Mouse (Mus musculus) neural tube, embryonic 13.5 days (tissue): ENCODE results near the gene Rab11fip4. TPM values are rescaled to one million over a fixed set of nuclear protein-coding genes. Genes with fewer than 3 reads are reported as not detected.

Experiments
- ATAC-seq: fragments of 200-750 bp; cut with Nextera tagmentation; 2 replicates; pipeline ENCODE4 v1.8.0; 2017; ENCODE audit warnings: low read depth, mild to moderate bottlenecking, moderate TSS enrichment, moderate library complexity
- H3K27ac ChIP-seq: fragments of 300-500 bp; sonication (generic); replicated peaks from 2 replicates; pipeline ENCODE4 v1.5.1; 2015; ENCODE audit warnings: moderate library complexity, mild to moderate bottlenecking, inconsistent platforms
- H3K27me3 ChIP-seq: fragments of 300-500 bp; sonication (generic); 2 replicates; pipeline ENCODE4 v1.6.1; 2015; ENCODE audit warnings: mild to moderate bottlenecking, inconsistent platforms
- H3K36me3 ChIP-seq: fragments of 300-500 bp; sonication (generic); 2 replicates; pipeline ENCODE4 v1.6.1; 2015; ENCODE audit warnings: mild to moderate bottlenecking, inconsistent platforms
- H3K4me1 ChIP-seq: fragments of 300-500 bp; sonication (generic); replicated peaks from 2 replicates; pipeline ENCODE4 v1.6.1; 2015; ENCODE audit warnings: inconsistent platforms
- H3K4me2 ChIP-seq: fragments of 300-500 bp; sonication (generic); 2 replicates; pipeline ENCODE4 v1.6.1; 2015; ENCODE audit warnings: inconsistent platforms, mild to moderate bottlenecking, moderate library complexity
- H3K4me3 ChIP-seq: fragments of 300-500 bp; sonication (generic); 2 replicates; pipeline ENCODE4 v1.5.1; 2015; ENCODE audit warnings: mild to moderate bottlenecking, inconsistent platforms
- H3K9ac ChIP-seq: fragments of 300-500 bp; sonication (generic); 2 replicates; pipeline ENCODE4 v1.6.1; 2015; ENCODE audit warnings: moderate library complexity, mild to moderate bottlenecking, inconsistent platforms
- H3K9me3 ChIP-seq: fragments of 300-500 bp; sonication (generic); 2 replicates; pipeline ENCODE4 v1.6.1; 2016; ENCODE audit warnings: inconsistent platforms
- WGBS: fragments of 180-500 bp; shearing (Covaris S2); methylation state at CpG from one replicate; pipeline ENCODE4 v1.1.7; 2015; 5-methylcytosine and 5-hydroxymethylcytosine counted together
- polyA plus RNA-seq: library from polyadenylated mRNA; unstranded; fragments of >200 nt; fragmentation: Nextera tagmentation; extraction: Ambion mirVana; gene quantifications from 2 replicates; pipeline ENCODE4 v1.2.1, GENCODE M21; 2015

Rab11fip4 gene
- polyA plus RNA-seq, 1 experiment from 2014 or later, result 24.6 TPM

- H3K9ac ChIP-seq, result no peak overlapping the region
- H3K27me3 ChIP-seq, result no peaks in the 10 kb centered on the region
- no peak overlapping the region for H3K27ac ChIP-seq
- 85% methylated on average over 5 of the region's 5 CpGs for WGBS
- H3K4me1 ChIP-seq, result peaks cover 13% of the 10 kb centered on the region
- H3K4me2 ChIP-seq, result no peak overlapping the region
- H3K4me3 ChIP-seq, result no peak overlapping the region
- H3K9me3 ChIP-seq, result no peaks in the 10 kb centered on the region
- no peak for ATAC-seq
- H3K36me3 ChIP-seq, result peaks cover 32% of the 10 kb centered on the region
Observed at GRCm38 (mm10) chr11:79623029-79623428, 32.0 kb downstream of the Rab11fip4 start.

GRCm38 (mm10) chr11:79624801-79625302, 33.8 kb downstream of the Rab11fip4 start:
- Histone ChIP-seq H3K27me3 (no peaks in the 10 kb centered on the region), H3K36me3 (peaks cover 32% of the 10 kb centered on the region), H3K27ac (no peak overlapping the region), H3K4me1 (peaks cover 13% of the 10 kb centered on the region), H3K9me3 (no peaks in the 10 kb centered on the region), H3K9ac (no peak overlapping the region), H3K4me3 (no peak overlapping the region), H3K4me2 (no peak overlapping the region)
- ATAC-seq, result peak; percentile 36; the same call in 1 of the 2 replicates
- 28% methylated on average over 4 of the region's 4 CpGs for WGBS

GRCm38 (mm10) chr11:79628716-79629115, 37.7 kb downstream of the Rab11fip4 start:
- no peak for ATAC-seq
- Histone ChIP-seq H3K27ac (no peak overlapping the region), H3K4me1 (peaks cover 7% of the 10 kb centered on the region; the same call in 1 of the 2 replicates), H3K9me3 (no peaks in the 10 kb centered on the region), H3K9ac (no peak overlapping the region), H3K4me2 (no peak overlapping the region), H3K27me3 (no peaks in the 10 kb centered on the region), H3K36me3 (peaks cover 18% of the 10 kb centered on the region), H3K4me3 (no peak overlapping the region)
- WGBS, result 77% methylated on average over 3 of the region's 3 CpGs

- Histone ChIP-seq H3K4me1 (peaks cover 4% of the 10 kb centered on the region; the same call in 1 of the 2 replicates), H3K27ac (no peak overlapping the region), H3K9ac (no peak overlapping the region), H3K9me3 (no peaks in the 10 kb centered on the region), H3K4me2 (no peak overlapping the region), H3K4me3 (no peak overlapping the region), H3K36me3 (peaks cover 24% of the 10 kb centered on the region), H3K27me3 (no peaks in the 10 kb centered on the region)
- ATAC-seq, result no peak
- WGBS, result 76% methylated on average over 7 of the region's 7 CpGs
Observed at GRCm38 (mm10) chr11:79629752-79630374, 38.9 kb downstream of the Rab11fip4 start.

- 36% methylated on average over 6 of the region's 6 CpGs for WGBS
- no peak overlapping the region for H3K27ac ChIP-seq
- H3K4me1 ChIP-seq, result no peaks in the 10 kb centered on the region
- peaks cover 24% of the 10 kb centered on the region for H3K36me3 ChIP-seq
- no peak overlapping the region for H3K4me3 ChIP-seq
- H3K9me3 ChIP-seq, result no peaks in the 10 kb centered on the region
- H3K4me2 ChIP-seq, result no peak overlapping the region
- no peaks in the 10 kb centered on the region for H3K27me3 ChIP-seq
- H3K9ac ChIP-seq, result no peak overlapping the region
- ATAC-seq, result no peak
Observed at GRCm38 (mm10) chr11:79630521-79630920, 39.5 kb downstream of the Rab11fip4 start.

- H3K4me1 ChIP-seq, result peaks cover 4% of the 10 kb centered on the region; the same call in 1 of the 2 replicates
- WGBS, result 88% methylated on average over 8 of the region's 8 CpGs
- no peaks in the 10 kb centered on the region for H3K27me3 ChIP-seq
- no peaks in the 10 kb centered on the region for H3K9me3 ChIP-seq
- H3K36me3 ChIP-seq, result peaks cover 24% of the 10 kb centered on the region
- no peak overlapping the region for H3K4me3 ChIP-seq
- no peak overlapping the region for H3K4me2 ChIP-seq
- H3K27ac ChIP-seq, result no peak overlapping the region
- ATAC-seq, result no peak
- H3K9ac ChIP-seq, result no peak overlapping the region
Observed at GRCm38 (mm10) chr11:79633366-79633765, 42.4 kb downstream of the Rab11fip4 start.

GRCm38 (mm10) chr11:79635661-79636449, 44.8 kb downstream of the Rab11fip4 start:
- H3K27me3 ChIP-seq, result no peaks in the 10 kb centered on the region
- no peak overlapping the region for H3K4me3 ChIP-seq
- no peak overlapping the region for H3K27ac ChIP-seq
- H3K4me2 ChIP-seq, result no peak overlapping the region
- 82% methylated on average over 6 of the region's 6 CpGs for WGBS
- no peak overlapping the region for H3K9ac ChIP-seq
- ATAC-seq, result no peak
- H3K4me1 ChIP-seq, result peaks cover 28% of the 10 kb centered on the region
- H3K36me3 ChIP-seq, result peaks cover 24% of the 10 kb centered on the region
- no peaks in the 10 kb centered on the region for H3K9me3 ChIP-seq

- Histone ChIP-seq H3K9me3 (no peaks in the 10 kb centered on the region), H3K27ac (no peak overlapping the region), H3K9ac (no peak overlapping the region), H3K4me1 (peaks cover 35% of the 10 kb centered on the region), H3K4me2 (no peak overlapping the region), H3K36me3 (peaks cover 24% of the 10 kb centered on the region), H3K27me3 (no peaks in the 10 kb centered on the region), H3K4me3 (no peak overlapping the region)
- no peak for ATAC-seq
- WGBS, result 61% methylated on average over 1 of the region's 1 CpGs
Observed at GRCm38 (mm10) chr11:79636481-79636880, 45.5 kb downstream of the Rab11fip4 start.

GRCm38 (mm10) chr11:79638691-79639090, 47.7 kb downstream of the Rab11fip4 start:
- H3K9me3 ChIP-seq, result no peaks in the 10 kb centered on the region
- 48% methylated on average over 5 of the region's 5 CpGs for WGBS
- ATAC-seq, result no peak
- H3K36me3 ChIP-seq, result 0 out of 2 replicates have a peak, but pooled peaks cover 6% of the 10 kb centered on the region
- no peaks in the 10 kb centered on the region for H3K27me3 ChIP-seq
- peak overlapping the region; percentile 46; the same call in 1 of the 2 replicates for H3K27ac ChIP-seq
- H3K4me2 ChIP-seq, result no peak overlapping the region
- no peak overlapping the region for H3K4me3 ChIP-seq
- H3K9ac ChIP-seq, result no peak overlapping the region
- peaks cover 43% of the 10 kb centered on the region for H3K4me1 ChIP-seq

- no peak overlapping the region for H3K27ac ChIP-seq
- H3K4me3 ChIP-seq, result no peak overlapping the region
- no peak for ATAC-seq
- no peak overlapping the region for H3K9ac ChIP-seq
- H3K4me2 ChIP-seq, result no peak overlapping the region
- H3K27me3 ChIP-seq, result no peaks in the 10 kb centered on the region
- 44% methylated on average over 8 of the region's 8 CpGs for WGBS
- peaks cover 68% of the 10 kb centered on the region for H3K4me1 ChIP-seq
- no peaks in the 10 kb centered on the region for H3K36me3 ChIP-seq
- no peaks in the 10 kb centered on the region for H3K9me3 ChIP-seq
Observed at GRCm38 (mm10) chr11:79640940-79641733, 50.1 kb downstream of the Rab11fip4 start.

- no peak for ATAC-seq
- Histone ChIP-seq H3K9me3 (no peaks in the 10 kb centered on the region), H3K27me3 (no peaks in the 10 kb centered on the region), H3K27ac (peak overlapping the region; percentile 46; the same call in 1 of the 2 replicates), H3K4me3 (no peak overlapping the region), H3K9ac (no peak overlapping the region), H3K36me3 (no peaks in the 10 kb centered on the region), H3K4me2 (no peak overlapping the region), H3K4me1 (peaks cover 84% of the 10 kb centered on the region)
- WGBS, result 54% methylated on average over 9 of the region's 9 CpGs
Observed at GRCm38 (mm10) chr11:79643730-79644129, 52.7 kb downstream of the Rab11fip4 start.
